Comparison of ENCODE assay signal across 27 mouse cellular contexts in genomic region chr9:46622255-46622654, GRCm38 (mm10).
"Had no signal": no experiment of that assay in that cellular context is flagged by ENCODE, and none has a peak within 500 bp of the region (broad histone marks: within the 10 kb centered on the region; RNA-seq: fewer than 3 reads in every experiment).

No protein-coding gene starts in this region.

- H3K36me3 ChIP-seq: heart, embryonic 13.5 days; heart, embryonic 15.5 days; hindbrain, embryonic 13.5 days; hindbrain, embryonic 15.5 days; kidney, embryonic 15.5 days; limb, embryonic 13.5 days; limb, embryonic 15.5 days; liver, embryonic 12.5 days had no signal

- H3K9me3 ChIP-seq: heart, embryonic 13.5 days; heart, embryonic 15.5 days; hindbrain, embryonic 13.5 days; hindbrain, embryonic 15.5 days; kidney, embryonic 15.5 days; limb, embryonic 13.5 days; limb, embryonic 15.5 days; liver, embryonic 12.5 days had no signal

- H3K9ac ChIP-seq: heart, embryonic 13.5 days; heart, embryonic 15.5 days; hindbrain, embryonic 13.5 days; hindbrain, embryonic 15.5 days; kidney, embryonic 15.5 days; limb, embryonic 13.5 days; limb, embryonic 15.5 days; liver, embryonic 12.5 days; liver, embryonic 14.5 days had no signal

- H3K4me3 ChIP-seq: heart, adult 2 months; heart, embryonic 13.5 days; heart, embryonic 15.5 days; hindbrain, embryonic 13.5 days; hindbrain, embryonic 15.5 days; kidney, embryonic 15.5 days; limb, embryonic 13.5 days; limb, embryonic 15.5 days; liver, embryonic 12.5 days had no signal

- H3K27ac ChIP-seq: heart, adult 2 months; heart, embryonic 13.5 days; heart, embryonic 15.5 days; hindbrain, embryonic 13.5 days; hindbrain, embryonic 15.5 days; hindbrain, postnatal 0 days; kidney, embryonic 15.5 days; kidney, postnatal 0 days; limb, embryonic 13.5 days; limb, embryonic 15.5 days; liver, embryonic 12.5 days; liver, embryonic 14.5 days had no signal

- H3K4me1 ChIP-seq: heart, embryonic 13.5 days; heart, embryonic 15.5 days; hindbrain, embryonic 15.5 days; kidney, embryonic 15.5 days; limb, embryonic 15.5 days; liver, embryonic 12.5 days had no signal

- H3K27me3 ChIP-seq: heart, embryonic 15.5 days; hindbrain, embryonic 13.5 days; hindbrain, embryonic 15.5 days; kidney, embryonic 15.5 days; limb, embryonic 13.5 days; limb, embryonic 15.5 days; liver, embryonic 12.5 days had no signal

- DNase-seq: gastrocnemius, postnatal 14 days; gastrocnemius, postnatal 36 days; heart, adult 11 months; heart, adult 2 months; heart, postnatal 14 days; heart, postnatal 36 days; kidney, adult 11 months; kidney, adult 2 months; kidney, adult 9 months; kidney, postnatal 14 days; kidney, postnatal 36 days; layer of hippocampus, adult 9-11 months; layer of hippocampus, postnatal 36 days; left cerebral cortex, postnatal 4 days had no signal

- H3K4me2 ChIP-seq: heart, embryonic 11.5 days; heart, embryonic 13.5 days; heart, embryonic 15.5 days; hindbrain, embryonic 13.5 days; hindbrain, embryonic 15.5 days; kidney, embryonic 15.5 days; limb, embryonic 13.5 days; limb, embryonic 15.5 days; liver, embryonic 12.5 days had no signal

- ATAC-seq: hindbrain, postnatal 0 days; intestine, embryonic 16.5 days; liver, embryonic 12.5 days had no signal
